Mouse (Mus musculus) thymus, postnatal 14 days (tissue): ENCODE measurements around the gene Dpp6.

Experiments used
- DNase-seq: peaks from one replicate; pipeline ENCODE4 v3.0.0; 2021

Dpp6 gene

GRCm38 (mm10) chr5:27310217-27310616, 493.2 kb downstream of the Dpp6 start:
- DNase-seq: no peak

GRCm38 (mm10) chr5:27316674-27317073, 499.7 kb downstream of the Dpp6 start:
- no peak for DNase-seq

DNA sequence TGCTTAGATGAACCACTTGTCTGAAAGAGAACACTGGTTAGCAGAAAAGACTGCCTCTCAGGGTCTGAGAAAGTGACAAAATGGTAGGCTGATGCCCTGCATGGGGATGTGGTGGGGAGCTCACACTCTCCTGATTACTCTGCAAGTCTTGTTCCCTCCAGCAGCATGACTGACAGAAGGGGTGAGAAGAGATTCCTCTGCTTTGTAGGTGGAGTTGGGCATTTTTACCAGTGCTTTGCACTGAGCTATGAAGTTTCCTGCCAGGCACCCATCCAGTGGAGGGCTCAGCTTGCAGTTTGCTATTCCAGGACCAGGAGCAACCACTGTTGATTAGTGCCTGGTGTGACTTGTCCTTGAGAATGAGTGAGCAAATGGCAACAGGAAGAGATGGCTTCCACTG, 500.3 kb downstream of the Dpp6 start:
- DNase-seq: no peak

DNA sequence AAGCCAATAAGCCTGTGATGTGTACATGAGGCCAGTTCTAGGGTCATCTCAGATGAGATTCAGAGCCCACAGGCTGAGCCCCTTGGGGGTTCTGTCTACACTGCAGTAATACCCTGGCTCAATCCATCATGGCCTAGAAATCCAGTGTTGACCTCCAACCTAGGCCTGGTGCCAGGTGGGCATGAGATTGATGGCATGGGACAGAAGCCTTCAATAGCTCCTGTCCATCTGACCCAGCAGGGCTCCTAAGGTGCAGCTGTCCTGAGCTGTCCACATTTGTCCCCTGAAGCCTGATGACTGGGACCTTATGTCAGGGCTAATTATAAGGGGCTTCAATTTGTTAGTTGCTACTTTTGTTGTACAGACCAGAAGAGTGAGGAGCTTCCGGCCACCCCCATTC, 500.8 kb downstream of the Dpp6 start:
- no peak for DNase-seq

DNA sequence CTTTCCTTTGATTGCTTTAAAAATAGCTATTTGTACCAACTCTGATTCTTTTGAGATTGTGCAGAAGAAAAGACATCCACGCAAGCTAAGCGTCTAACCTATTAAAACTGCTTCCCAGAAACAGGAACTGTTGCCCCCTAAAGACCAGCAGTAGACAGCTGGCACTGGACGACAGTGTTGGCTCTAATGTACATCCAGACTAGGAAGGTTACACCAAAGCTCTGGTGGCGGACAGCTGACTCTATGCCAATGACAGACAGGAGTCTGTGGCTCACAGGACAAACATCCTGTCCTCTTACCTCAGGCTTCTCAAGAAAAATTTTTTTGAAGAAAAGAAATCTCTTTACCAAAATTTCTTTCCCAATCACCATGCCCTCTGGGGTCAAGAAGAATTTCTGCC, 502.7 kb downstream of the Dpp6 start:
- DNase-seq: no peak

DNA sequence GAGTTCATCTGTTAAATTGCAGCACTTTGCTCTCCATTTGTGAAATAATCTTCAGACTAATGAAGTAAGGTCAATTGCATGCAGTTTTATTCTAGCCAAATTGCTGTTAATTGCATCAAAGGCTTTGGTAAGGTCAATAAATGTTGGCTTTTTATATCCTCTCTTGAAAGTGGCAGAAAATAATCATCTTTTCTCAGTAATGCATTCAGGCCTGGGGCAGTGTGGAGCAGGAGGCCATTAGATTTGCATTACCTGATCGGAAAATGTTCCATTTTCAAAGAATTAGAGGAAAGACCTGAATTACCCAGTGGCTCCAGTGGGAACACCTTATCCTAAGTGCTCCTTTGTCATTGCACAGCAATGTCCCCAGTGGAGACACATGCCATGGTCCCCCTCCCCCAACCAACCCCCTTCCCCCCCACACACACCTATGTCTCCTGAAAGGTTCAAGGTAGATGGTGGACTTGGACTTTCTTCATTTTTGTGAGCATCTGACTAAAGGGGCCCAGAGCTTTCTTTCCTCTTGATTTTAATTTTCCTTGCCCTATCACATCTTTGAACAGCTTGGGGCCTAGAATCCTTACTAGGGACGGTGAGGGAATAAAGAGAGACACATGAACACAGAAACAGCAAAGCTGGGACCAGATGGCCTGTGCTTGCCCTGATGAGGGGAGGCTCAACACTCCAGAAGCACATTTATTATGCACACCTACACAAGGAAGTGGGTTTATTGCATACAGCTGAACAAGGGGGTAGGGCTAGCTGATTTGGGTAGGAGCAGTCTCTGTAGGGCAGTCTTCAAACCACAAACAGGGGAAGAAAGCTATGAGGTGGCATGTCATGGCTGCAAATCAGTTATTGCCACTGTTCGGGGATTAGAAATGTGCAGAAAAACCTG, 506.1 kb downstream of the Dpp6 start:
- no peak for DNase-seq

- no peak for DNase-seq
Measured at GRCm38 (mm10) chr5:27324346-27324928, 507.4 kb downstream of the Dpp6 start.

DNA sequence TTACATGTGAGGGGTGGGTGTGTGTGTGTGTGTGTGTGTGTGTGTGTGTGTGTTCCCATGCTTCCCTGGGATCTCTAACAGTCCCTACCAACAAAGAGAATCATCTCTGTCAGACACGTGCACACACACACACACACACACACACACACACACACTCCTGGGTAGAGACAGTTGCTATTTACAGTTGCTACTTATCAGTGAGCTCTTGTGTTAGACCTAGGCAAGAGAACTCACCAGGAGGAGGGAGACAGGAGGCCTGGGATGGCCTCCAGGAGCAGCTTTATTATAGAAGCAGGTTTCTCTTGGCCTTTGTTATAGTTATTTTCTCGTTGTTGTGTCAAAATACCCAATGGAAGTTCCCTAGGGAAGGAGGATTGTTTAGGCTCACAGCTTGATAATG, 519.7 kb downstream of the Dpp6 start:
- DNase-seq: no peak

GRCm38 (mm10) chr5:27339196-27340030, 522.4 kb downstream of the Dpp6 start:
- DNase-seq: no peak

DNA sequence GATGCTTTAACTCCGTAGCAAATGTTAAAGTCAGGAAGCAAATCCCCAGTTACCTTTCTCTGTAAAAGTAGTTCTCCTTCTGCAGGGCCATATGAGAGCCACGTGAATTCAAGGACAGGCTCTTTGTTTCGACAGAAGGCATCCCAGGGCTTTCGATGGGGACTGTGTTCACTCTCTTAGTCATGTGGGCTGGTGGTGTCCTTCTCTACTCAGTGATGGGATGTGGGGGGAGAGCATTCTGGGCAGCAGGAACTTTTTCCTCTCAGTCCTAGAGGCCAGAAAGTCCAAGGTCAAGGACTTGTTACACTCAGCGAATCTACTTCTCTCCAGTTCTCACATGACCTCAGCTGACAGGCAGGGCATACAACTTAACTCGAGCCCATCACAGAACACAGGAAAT, 525.3 kb downstream of the Dpp6 start:
- no peak for DNase-seq

GRCm38 (mm10) chr5:27343626-27344025, 526.6 kb downstream of the Dpp6 start:
- DNase-seq: no peak

GRCm38 (mm10) chr5:27348181-27349095, 531.4 kb downstream of the Dpp6 start:
- no peak for DNase-seq

DNA sequence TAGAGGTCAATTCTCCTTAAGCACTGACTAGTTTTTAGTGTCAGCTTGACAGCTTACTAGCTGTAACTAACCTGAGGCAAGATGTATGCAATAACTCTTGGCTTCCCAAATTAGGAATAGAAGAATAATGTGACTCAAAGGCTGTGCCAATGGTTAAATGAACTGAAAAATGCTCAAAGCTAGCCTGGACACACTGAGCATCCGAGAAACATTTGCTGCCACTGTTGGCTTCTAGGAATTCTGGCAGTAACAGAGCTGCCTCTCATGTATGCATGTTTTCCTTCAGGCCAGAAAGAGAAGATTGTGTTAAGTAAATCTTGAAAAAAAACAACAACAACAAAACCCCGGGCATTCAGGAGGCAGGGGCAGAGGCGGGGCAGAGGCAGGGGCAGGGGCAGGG, 540.6 kb downstream of the Dpp6 start:
- no peak for DNase-seq

GRCm38 (mm10) chr5:27365946-27366345, 548.9 kb downstream of the Dpp6 start:
- DNase-seq: no peak

- no peak for DNase-seq
Measured at GRCm38 (mm10) chr5:27370814-27371213, 553.8 kb downstream of the Dpp6 start.

GRCm38 (mm10) chr5:27373931-27374330, 556.9 kb downstream of the Dpp6 start:
- no peak for DNase-seq

DNA sequence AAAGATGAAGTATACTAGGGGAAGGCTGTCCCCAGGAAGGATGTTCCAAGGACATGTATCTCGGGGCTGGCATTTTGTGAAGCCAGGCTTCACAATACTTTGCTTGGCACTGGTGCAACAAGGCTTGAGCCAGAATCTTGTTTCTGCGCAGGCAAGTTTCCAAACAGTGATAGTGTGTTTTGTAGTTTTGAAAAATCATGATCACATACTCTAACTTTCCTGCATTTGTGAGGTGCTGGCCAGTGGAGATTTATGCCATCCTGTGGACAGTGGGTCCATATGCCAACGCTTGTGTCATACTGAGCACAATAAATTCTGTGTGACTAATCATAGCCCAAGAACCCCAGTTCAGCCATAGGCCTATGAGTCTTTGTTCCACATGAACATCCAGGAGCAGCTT, 558.8 kb downstream of the Dpp6 start:
- DNase-seq: no peak

GRCm38 (mm10) chr5:27380656-27381385, 563.8 kb downstream of the Dpp6 start:
- no peak for DNase-seq

GRCm38 (mm10) chr5:27398371-27398770, 581.4 kb downstream of the Dpp6 start:
- DNase-seq: no peak

GRCm38 (mm10) chr5:27399111-27399510, 582.1 kb downstream of the Dpp6 start:
- no peak for DNase-seq

- DNase-seq: no peak
Measured at GRCm38 (mm10) chr5:27402616-27403015, 585.6 kb downstream of the Dpp6 start.

- no peak for DNase-seq
Measured at GRCm38 (mm10) chr5:27408854-27409253, 591.9 kb downstream of the Dpp6 start.
